Mouse (Mus musculus) liver, embryonic 16.5 days (tissue): ENCODE measurements at regions not wholly inside any gene's neighbourhood (a gene's known extent, or its start where the extent isn't known, plus 50 kb on each side); places are given as distances from the start of the nearest gene placed in this dataset.

ENCODE experiments used
- ATAC-seq: fragments of 200-750 bp; cut with Nextera tagmentation; 2 replicates; pipeline ENCODE4 v1.8.0; 2017; ENCODE audit warnings: low read depth, mild to moderate bottlenecking, moderate number of reproducible peaks, moderate library complexity
- H3K27ac ChIP-seq: fragments of 300-500 bp; sonication (generic); 2 replicates; pipeline ENCODE4 v1.5.1; 2014; ENCODE audit warnings: mild to moderate bottlenecking, low read length
- H3K27me3 ChIP-seq: fragments of 300-500 bp; sonication (generic); 2 replicates; pipeline ENCODE4 v1.6.1; 2014; ENCODE audit warnings: low read depth, low read length, mixed read lengths; ENCODE audit not compliant: control insufficient read depth, insufficient read depth
- H3K36me3 ChIP-seq: fragments of 300-500 bp; sonication (generic); 2 replicates; pipeline ENCODE4 v1.6.1; 2014; ENCODE audit warnings: mild to moderate bottlenecking; ENCODE audit not compliant: control insufficient read depth, insufficient read depth
- H3K4me1 ChIP-seq: fragments of 300-500 bp; sonication (generic); 2 replicates; pipeline ENCODE4 v1.6.1; 2014; ENCODE audit warnings: low read depth, low read length, mixed read lengths; ENCODE audit not compliant: control insufficient read depth
- H3K4me2 ChIP-seq: fragments of 300-500 bp; sonication (generic); 2 replicates; pipeline ENCODE4 v1.6.1; 2014; ENCODE audit warnings: low read depth, low read length, mixed read lengths
- H3K4me3 ChIP-seq: fragments of 300-500 bp; sonication (generic); 2 replicates; pipeline ENCODE4 v1.5.1; 2014; ENCODE audit warnings: low read depth, mild to moderate bottlenecking, low read length
- H3K9ac ChIP-seq: fragments of 300-500 bp; sonication (generic); 2 replicates; pipeline ENCODE4 v1.6.1; 2014; ENCODE audit warnings: low read depth, low read length
- H3K9me3 ChIP-seq: fragments of 300-500 bp; sonication (generic); replicated peaks from 2 replicates; pipeline ENCODE4 v1.6.1; 2016; ENCODE audit warnings: low read length; ENCODE audit not compliant: control insufficient read depth
- WGBS: fragments of 180-500 bp; shearing (Covaris S2); extraction: QIAGEN DNeasy Blood & Tissue Kit; methylation state at CpG from one replicate; pipeline ENCODE4 v1.1.7; 2014; ENCODE audit not compliant: insufficient replicate concordance; 5-methylcytosine and 5-hydroxymethylcytosine counted together

GRCm38 (mm10) chr7:40362719-40363118 lies 535.4 kb upstream of the Vstm2b start:
- Histone ChIP-seq H3K27ac (no peak overlapping the region), H3K9me3 (no peaks in the 10 kb centered on the region), H3K27me3 (no peaks in the 10 kb centered on the region), H3K4me1 (no peaks in the 10 kb centered on the region), H3K4me3 (no peak overlapping the region), H3K36me3 (no peaks in the 10 kb centered on the region), H3K4me2 (no peak overlapping the region), H3K9ac (no peak overlapping the region)
- no peak for ATAC-seq
- WGBS: 18% methylated on average over 2 of the region's 2 CpGs

DNA sequence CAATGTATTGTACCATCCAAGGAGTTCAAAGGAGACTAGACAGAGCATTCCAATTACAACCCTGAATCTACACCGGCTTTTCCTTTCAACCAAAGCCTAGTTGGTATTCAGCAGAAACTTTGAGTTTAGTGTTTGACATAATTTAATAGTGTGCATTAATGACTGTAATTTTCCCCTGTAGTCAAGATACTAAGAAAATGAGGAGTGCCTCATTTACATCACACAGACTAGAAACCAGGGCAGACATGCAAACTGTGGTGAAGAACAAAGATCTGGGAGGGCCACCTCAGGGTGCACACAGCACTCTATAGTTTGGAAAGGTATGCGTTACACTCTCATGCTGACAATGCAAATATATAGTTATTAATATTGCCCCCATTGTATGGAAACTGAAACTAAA lies 525.4 kb upstream of the Vstm2b start:
- no peak overlapping the region for H3K4me2 ChIP-seq
- no peaks in the 10 kb centered on the region for H3K27me3 ChIP-seq
- H3K9ac ChIP-seq: no peak overlapping the region
- no peaks in the 10 kb centered on the region for H3K4me1 ChIP-seq
- 74% methylated on average over 2 of the region's 2 CpGs for WGBS
- ATAC-seq: no peak
- H3K4me3 ChIP-seq: no peak overlapping the region
- H3K9me3 ChIP-seq: no peaks in the 10 kb centered on the region; the same call in 1 of the 2 replicates
- H3K27ac ChIP-seq: no peak overlapping the region
- no peaks in the 10 kb centered on the region for H3K36me3 ChIP-seq

GRCm38 (mm10) chr7:40377839-40378238 lies 520.3 kb upstream of the Vstm2b start:
- ATAC-seq: no peak
- 61% methylated on average over 1 of the region's 1 CpGs for WGBS

DNA sequence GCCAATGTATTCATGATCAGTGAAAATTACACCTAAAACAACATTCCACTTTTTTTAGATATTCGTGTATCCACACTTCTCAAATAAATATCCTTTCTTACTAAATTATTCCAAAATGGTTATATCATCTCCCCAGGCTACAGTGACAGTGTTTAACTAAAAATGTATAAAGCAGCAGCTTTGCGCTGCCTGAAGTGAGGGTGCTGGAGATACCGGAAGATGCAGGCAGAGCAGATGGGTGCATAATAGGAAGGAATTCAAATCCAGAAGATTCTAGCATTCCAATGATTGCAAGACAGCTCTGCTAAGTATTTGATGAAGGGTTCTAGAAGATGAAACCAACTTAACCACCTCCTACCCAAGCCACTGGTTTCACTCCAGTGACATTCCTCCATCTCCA lies 516.9 kb upstream of the Vstm2b start:
- no peak overlapping the region for H3K4me2 ChIP-seq
- H3K27ac ChIP-seq: no peak overlapping the region
- no peaks in the 10 kb centered on the region for H3K27me3 ChIP-seq
- H3K36me3 ChIP-seq: no peaks in the 10 kb centered on the region
- no peaks in the 10 kb centered on the region for H3K9me3 ChIP-seq
- no peaks in the 10 kb centered on the region for H3K4me1 ChIP-seq
- 67% methylated on average over 3 of the region's 3 CpGs for WGBS
- ATAC-seq: no peak
- no peak overlapping the region for H3K9ac ChIP-seq
- H3K4me3 ChIP-seq: no peak overlapping the region

More at GRCm38 (mm10) chr7:40377839-40378238, 520.3 kb upstream of the Vstm2b start:
- H3K9ac ChIP-seq: no peak overlapping the region
- H3K4me1 ChIP-seq: no peaks in the 10 kb centered on the region
- no peak overlapping the region for H3K27ac ChIP-seq
- no peaks in the 10 kb centered on the region for H3K9me3 ChIP-seq
- H3K27me3 ChIP-seq: no peaks in the 10 kb centered on the region
- no peaks in the 10 kb centered on the region for H3K36me3 ChIP-seq
- no peak overlapping the region for H3K4me2 ChIP-seq
- H3K4me3 ChIP-seq: no peak overlapping the region

DNA sequence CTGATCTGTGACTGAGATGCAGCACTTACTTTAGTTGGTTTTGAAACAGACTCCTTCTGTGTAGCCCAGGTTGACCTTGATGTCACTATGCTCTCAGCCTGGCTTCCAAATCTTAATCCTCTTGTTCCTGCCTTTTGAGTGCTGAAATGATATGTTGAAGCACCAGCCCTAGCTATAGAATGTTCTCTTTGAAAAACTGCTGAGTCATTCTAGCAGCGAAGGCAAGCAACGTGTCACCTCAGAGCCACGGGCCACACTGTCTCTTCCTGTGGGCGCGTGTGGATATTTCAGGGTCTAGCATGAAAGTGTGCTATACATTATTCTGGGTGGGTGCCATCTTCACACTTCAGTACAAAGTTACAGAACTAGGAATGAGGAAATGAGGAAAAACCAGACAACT lies 510.0 kb upstream of the Vstm2b start:
- no peak overlapping the region for H3K4me2 ChIP-seq
- H3K4me1 ChIP-seq: no peaks in the 10 kb centered on the region
- H3K27ac ChIP-seq: no peak overlapping the region
- H3K4me3 ChIP-seq: no peak overlapping the region
- no peaks in the 10 kb centered on the region for H3K27me3 ChIP-seq
- no peak for ATAC-seq
- no peaks in the 10 kb centered on the region for H3K36me3 ChIP-seq
- H3K9ac ChIP-seq: no peak overlapping the region
- WGBS: 56% methylated on average over 5 of the region's 5 CpGs
- no peaks in the 10 kb centered on the region for H3K9me3 ChIP-seq

- ATAC-seq: no peak
- Histone ChIP-seq H3K4me2 (no peak overlapping the region), H3K27ac (no peak overlapping the region), H3K27me3 (no peaks in the 10 kb centered on the region), H3K36me3 (no peaks in the 10 kb centered on the region), H3K4me3 (no peak overlapping the region), H3K4me1 (no peaks in the 10 kb centered on the region), H3K9me3 (no peaks in the 10 kb centered on the region), H3K9ac (no peak overlapping the region)
- WGBS: 16% methylated on average over 3 of the region's 3 CpGs
Measured at GRCm38 (mm10) chr7:40389795-40390194, 508.3 kb upstream of the Vstm2b start.

DNA sequence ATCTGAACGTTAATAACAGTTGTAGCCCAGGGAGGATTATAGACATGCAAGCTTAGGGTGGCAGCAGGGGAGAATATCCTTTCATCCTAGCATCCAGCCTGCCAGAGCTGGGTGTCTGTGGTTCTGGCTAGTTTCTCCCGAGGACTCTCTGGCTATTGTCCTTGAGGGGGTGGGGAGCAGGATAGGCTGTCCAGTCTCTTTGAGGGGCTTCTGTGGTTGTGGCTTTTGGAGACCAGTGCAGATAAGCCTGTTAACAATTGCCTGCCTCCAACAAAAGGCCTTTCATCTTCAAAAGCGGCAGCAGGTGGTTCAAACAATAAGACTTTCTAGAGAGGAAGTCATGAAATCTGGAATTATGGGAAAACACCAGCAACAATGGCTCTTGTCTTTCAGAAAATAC lies 507.2 kb upstream of the Vstm2b start:
- H3K4me1 ChIP-seq: no peaks in the 10 kb centered on the region
- H3K36me3 ChIP-seq: no peaks in the 10 kb centered on the region
- no peak overlapping the region for H3K4me3 ChIP-seq
- no peak for ATAC-seq
- WGBS: 17% methylated on average over 3 of the region's 3 CpGs
- no peaks in the 10 kb centered on the region for H3K27me3 ChIP-seq
- no peak overlapping the region for H3K4me2 ChIP-seq
- no peak overlapping the region for H3K27ac ChIP-seq
- H3K9ac ChIP-seq: no peak overlapping the region
- no peaks in the 10 kb centered on the region for H3K9me3 ChIP-seq

- 41% methylated on average over 3 of the region's 3 CpGs for WGBS
- no peak for ATAC-seq
- no peak overlapping the region for H3K4me2 ChIP-seq
- no peaks in the 10 kb centered on the region for H3K9me3 ChIP-seq
- no peaks in the 10 kb centered on the region for H3K36me3 ChIP-seq
- no peak overlapping the region for H3K27ac ChIP-seq
- H3K27me3 ChIP-seq: no peaks in the 10 kb centered on the region
- no peak overlapping the region for H3K4me3 ChIP-seq
- H3K9ac ChIP-seq: no peak overlapping the region
- H3K4me1 ChIP-seq: no peaks in the 10 kb centered on the region
Measured at GRCm38 (mm10) chr7:40391626-40392025, 506.5 kb upstream of the Vstm2b start.

DNA sequence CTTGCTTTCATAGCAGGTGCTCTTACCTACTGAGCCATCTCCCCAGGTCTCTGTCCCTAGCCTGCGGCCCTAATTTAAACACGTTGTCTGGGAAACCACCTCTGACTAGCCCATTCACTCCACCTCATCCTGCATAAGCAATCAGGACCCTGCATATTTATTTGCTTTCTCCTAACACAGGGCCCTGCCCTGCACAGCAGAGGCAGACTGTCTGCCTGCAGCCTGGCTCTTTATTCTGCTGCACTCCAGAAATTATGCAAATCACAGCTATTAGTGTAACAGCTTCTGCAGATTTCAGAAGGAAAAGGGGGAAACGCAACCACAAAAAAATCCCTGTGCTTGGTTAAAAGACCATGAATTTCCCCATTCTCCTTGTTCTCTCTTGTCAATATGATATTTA lies 505.9 kb upstream of the Vstm2b start:
- Histone ChIP-seq H3K36me3 (no peaks in the 10 kb centered on the region), H3K4me3 (no peak overlapping the region), H3K4me2 (no peak overlapping the region), H3K9ac (no peak overlapping the region), H3K27me3 (no peaks in the 10 kb centered on the region), H3K27ac (no peak overlapping the region), H3K9me3 (no peaks in the 10 kb centered on the region), H3K4me1 (no peaks in the 10 kb centered on the region)
- 46% methylated on average over 3 of the region's 3 CpGs for WGBS
- no peak for ATAC-seq

DNA sequence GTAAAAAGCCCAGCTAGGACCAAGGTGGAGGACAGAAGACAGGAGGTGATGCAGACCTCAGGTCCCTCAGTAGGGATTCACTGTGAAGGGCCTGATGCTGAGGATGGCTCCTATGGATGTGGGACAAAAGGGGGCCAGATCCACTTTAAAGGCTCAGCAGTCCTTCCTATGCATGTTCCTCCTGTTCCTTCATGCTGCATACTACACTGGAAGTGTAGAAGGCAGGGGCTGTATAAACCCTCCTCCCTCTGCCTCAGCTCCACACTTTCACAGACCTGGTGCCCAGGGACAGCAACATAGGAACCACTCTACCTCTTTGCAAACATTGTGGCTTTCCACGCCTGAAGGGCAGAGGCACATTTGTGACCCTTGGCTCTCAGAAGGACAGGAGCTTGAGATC lies 505.4 kb upstream of the Vstm2b start:
- Histone ChIP-seq H3K9me3 (no peaks in the 10 kb centered on the region), H3K4me2 (no peak overlapping the region), H3K4me1 (no peaks in the 10 kb centered on the region), H3K36me3 (no peaks in the 10 kb centered on the region), H3K27ac (no peak overlapping the region), H3K27me3 (no peaks in the 10 kb centered on the region), H3K4me3 (no peak overlapping the region), H3K9ac (no peak overlapping the region)
- 38% methylated on average over 1 of the region's 1 CpGs for WGBS
- ATAC-seq: no peak
